Mouse (Mus musculus) adrenal gland, adult 8-10 months (tissue): ENCODE measurements at regions not wholly inside any gene's neighbourhood (a gene's known extent, or its start where the extent isn't known, plus 50 kb on each side); places are given as distances from the start of the nearest gene placed in this dataset.
A peak's percentile ranks its signal among the peaks of the same experiment; 100 is the strongest.
"Not testable (repeated sequence)": the region's sequence is repeated elsewhere in the genome, so short reads cannot be mapped to it uniquely, and the experiment has no call there.

Source experiments
- DNase-seq: peaks from one replicate; pipeline ENCODE4 v3.0.0; 2022

DNA sequence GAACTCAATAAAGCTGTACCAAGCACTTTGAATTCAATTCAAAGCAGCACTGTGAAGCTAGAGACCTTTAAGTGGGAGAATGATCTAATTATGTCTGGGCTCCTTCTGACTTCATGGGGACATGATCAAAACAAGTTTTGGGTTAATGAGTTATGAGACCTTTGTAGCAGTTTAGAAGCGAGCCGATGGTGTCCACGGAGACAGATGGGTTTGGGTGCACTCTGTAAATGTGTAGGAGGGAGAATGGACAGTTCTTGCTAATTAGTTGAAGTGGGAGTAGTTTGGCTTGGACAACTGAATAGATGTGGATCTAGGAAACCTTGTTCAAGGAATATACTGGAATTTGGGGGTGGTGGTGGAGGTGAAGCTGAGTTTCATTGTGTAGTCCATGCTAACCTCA is 186.3 kb upstream of the Cldn34b3 start:
- DNase-seq = no peak

DNA sequence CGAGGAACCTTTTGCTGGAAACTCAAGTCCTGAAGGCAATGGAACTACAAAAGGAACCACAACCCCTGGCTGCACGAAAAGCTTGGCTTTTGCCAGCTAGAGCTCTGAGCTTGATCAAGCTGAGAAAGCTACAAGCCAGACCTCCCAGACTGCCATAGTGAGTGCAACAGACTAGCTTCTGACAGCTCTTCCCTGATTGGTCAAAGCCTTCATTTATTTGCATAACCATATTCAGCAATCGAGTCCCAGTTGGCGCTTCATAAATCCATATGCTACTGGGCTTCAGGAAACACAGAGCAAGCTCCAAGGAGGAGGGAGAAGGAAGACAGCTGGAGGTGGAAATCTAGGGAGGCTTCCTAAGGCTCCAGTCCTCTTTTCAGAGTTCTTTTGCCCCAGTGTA is 181.4 kb upstream of the Cldn34b3 start:
- no peak for DNase-seq

DNA sequence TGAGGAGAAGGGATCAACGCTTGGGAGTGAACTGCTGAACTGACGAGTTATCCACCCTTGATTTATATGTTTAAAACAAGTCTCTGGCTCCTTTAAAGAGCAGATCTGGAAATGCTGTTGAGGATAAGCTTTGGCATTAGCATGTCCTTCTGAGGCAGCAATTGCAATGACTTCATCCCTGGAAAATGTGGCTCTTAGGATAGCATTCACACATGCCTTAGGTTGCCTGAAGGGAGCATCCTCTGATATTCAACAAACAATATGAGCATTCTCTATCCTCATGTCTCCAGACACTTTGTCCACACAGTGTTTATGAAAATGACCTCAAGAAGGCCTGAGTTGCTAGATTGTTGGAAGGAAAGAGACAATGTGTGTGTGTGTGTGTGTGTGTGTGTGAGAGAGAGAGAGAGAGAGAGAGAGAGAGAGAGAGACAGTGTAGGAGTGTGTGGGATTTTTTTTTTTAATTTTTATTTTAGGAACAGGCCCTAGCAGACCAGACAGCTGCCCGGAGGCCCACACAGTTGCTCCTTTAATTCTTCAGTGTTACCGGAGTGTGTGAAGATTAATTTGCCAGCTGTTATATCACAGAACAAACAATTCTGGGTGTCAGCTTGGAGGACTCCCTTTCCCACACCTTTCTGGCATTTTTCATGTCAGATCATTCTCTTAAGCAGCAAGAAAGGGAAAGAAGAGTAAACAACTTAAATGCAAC is 153.2 kb upstream of the Cldn34b3 start:
- DNase-seq = no peak

DNA sequence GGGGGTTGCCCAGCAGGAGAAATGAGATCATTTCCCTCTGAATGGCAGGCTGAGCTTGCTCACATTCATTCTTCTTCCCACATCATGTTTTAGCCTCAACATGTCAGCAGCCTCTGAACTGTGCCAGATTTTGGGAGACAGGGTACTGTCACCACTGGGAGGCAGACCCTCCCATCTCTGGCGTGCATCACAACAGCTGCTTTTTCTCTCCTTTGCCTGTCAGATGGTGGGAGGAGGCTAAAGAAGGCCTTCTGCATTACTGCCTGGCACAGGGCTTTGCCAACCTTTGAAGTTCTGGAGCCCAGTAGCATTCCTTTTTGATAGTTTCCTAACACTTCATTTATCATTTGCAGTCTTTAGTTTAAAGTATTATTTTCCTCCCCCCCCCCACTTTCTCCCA is 148.0 kb upstream of the Cldn34b3 start:
- DNase-seq = no peak

DNA sequence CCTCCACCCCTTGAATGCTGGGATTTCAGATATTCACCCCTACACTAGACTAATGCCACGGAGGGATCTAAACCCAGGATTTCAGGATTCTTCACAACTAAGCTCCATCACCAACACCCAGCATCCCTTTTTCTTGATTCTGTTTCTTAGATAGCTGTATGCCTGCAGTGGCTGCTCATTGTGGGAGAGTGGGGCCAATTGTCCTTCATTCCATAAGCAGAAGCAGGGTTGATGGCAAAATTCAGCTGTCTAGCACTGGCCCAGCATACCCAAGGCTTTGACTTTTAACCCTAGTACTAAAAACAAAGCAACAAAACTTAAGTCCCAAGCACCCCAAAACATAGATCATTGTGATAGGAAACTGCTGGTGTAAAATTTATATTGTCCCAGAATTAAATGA is 147.5 kb upstream of the Cldn34b3 start:
- no peak for DNase-seq

DNA sequence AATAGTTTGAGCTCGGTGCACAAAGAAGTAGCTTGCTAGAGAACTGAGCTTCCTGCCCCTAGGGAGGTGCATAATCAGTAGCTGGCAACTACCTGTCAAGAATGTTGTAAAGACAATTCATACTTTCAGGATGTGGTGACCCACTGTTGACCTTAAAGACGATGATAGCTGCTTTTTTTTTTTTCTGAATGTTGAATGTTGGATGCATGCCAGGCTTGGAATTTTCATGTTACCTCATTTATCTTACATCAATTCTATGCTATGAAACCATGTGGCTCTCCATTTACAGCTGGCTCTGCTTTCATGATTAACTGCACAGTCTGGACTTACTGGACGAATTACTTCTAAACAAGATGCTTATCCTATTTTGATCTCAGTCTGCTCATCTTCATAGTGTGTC is 143.2 kb upstream of the Cldn34b3 start:
- no peak for DNase-seq

DNA sequence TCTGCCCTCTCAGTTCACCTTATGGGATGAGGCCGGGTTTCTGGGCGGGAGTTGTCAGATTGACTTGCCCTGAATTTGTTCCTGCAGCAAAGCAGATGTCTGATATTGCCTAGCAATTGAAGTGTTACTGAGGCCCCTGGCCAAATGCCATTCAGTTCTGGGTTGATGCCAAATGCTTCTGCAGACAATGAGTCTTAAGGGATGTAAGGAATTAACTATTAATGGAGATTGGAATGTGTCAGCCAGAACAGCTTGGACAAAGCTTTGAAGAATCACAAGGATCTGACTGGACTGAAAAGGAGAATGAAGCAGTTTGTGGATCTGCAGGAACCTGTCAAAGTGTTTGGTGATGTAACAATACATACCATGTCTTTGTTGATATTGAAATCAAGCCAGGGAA is 140.7 kb upstream of the Cldn34b3 start:
- no peak for DNase-seq

DNA sequence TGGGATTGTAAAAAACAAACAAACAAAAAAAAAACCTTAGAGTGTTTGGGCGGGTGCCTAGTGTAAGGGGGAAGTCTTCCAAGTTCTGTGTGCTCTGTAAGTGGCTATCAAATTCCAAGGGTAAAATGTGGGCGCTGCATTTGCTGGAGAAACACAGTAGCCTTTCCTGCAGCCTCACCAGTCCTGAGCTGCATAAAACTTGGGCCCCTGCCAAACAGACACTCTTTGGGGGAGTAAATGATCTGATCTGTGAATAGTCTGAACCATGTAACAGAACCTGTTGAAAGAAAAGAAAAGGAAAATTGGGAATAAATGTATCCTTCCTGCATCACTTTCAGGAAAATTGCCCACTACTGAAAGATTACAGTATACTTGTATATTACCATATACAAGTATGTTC is 126.4 kb upstream of the Cldn34b3 start:
- no peak for DNase-seq

DNA sequence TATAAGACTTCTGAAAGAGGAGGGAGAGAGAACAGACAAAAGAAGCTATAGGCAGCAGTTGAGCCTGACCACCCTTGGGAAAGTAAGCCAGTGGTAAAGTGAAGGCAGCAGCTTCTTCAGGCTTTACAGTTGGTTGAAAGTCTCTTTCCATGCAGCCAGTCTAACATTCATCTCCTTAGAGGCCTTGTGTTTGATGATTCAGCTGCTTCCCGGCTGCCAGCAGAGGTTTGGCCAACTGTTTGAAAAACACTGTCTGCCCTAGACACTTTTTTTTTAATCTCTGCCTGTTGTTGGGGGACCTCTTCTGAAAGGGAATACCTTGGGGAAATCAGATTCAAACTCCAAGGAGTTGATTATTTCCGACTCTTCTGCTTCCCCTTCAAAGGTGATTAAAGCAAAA is 123.1 kb upstream of the Cldn34b3 start:
- no peak for DNase-seq

DNA sequence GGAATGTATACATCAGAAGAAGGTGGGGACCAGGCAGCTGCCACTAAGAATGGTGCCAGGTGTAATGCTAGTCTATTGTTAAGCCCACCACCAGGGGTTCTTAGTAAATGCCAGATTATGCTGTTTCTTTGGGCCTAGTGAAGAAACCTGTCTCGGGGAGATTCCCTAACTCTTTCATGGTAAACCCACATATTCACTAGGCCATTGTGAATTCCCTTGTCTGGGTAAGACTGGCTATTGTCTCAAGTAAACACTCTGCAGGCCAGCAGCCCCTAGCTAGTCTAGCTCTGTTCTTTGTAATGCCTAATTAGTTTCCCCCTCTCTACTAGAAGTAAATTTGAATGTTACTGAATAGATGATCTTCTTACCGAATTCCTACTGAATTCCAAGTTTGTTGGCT is 89.3 kb upstream of the Cldn34b3 start:
- not testable (repeated sequence) for DNase-seq

DNA sequence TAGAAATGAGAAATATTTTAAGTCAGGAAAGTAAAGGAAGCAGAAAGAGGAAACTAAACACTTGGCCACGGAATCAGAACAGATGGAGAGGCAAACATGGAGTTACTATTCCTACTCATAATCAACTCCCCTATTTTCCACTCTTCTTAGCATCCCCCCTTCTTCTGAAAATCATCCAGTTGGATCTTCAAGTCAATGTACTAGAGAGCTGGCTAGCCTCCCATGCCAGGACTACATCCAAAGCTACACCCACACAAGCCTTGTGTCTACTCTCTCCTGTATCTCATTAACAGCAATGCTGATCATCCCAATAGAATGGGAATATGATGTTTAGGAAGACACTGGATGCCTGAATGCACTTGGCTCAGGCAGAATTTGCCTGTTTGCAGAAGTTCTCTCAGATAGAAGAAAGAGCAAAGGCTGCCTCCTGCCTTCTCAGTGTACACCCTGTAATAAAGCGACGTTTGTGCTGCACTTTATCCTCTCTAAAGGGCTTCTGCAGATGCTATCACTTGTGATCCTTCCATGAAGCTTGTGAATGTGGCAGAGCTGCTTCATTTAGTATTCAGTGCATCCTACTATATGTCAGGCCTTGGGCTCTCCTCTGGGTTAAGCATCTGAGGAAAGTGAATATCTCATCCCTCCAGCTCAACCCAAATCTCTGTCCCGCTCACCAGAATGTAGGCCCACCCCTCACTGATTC is 82.5 kb upstream of the Cldn34b3 start:
- no peak for DNase-seq

DNA sequence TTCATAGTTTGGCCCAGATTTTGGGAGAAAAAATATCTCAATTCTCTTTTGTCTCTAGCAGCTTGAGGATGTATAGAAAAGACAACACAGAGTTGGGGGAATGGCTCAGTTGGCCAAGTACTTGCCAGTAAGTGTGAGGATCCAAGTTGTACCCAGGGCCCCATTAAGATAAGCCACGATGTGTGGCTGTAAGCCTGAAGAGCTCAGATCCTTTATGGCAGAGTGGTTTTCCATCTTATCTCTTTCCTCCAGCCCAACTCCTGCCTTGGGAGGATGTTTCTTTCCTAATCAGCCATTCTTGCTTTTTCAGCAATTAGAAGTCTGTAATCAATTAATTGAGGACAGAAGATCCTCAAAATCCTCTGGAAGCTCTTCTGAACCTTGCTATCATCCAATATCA is 63.5 kb upstream of the Cldn34b3 start:
- DNase-seq = no peak

DNA sequence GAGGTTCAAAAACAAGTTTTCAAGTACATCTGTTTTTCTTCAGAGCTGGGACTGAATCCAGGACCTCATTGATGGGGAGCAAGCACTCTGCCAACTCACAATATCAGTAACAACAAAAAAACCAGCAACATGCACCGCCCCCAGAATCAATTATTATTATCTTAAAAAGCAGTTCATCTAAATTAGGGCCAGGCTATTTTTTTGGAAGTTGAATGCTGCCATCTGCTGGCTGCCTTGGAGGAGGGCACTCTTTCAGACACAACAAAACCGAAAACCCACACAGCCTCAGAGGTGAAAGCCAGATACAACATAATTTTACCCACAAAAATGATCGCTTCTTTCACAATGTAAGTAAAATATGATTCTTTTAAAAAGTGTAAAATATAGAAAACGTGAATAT is 62.7 kb upstream of the Cldn34b3 start:
- DNase-seq = peak; percentile 1
